Mouse (Mus musculus): ENCODE measurements around the gene Phxr2. TPM values are rescaled to one million over a fixed set of nuclear protein-coding genes. Genes with fewer than 3 reads are reported as not detected.

Phxr2 gene
- polyA plus RNA-seq, 1 experiment from 2014 or later: not detected

DNA sequence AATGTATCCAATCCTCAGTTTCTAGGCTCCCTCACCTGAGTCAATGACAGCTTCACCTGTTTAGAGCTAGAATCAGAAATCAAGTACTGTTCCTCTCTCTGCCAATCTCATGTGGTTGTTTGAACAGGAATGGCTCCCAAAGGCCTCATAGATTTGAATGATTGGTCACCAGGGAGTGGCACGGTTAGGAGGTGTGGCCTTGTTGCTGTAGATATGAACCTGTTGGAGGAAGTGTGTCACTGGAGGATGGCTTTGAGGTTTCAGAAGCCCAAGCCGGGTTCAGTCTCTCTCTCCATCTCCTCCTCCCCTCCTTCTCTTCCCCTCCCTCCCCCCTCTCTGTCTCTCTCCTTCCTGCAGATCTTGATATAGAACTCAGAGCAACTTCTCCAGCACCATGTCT is 47.5 kb downstream of the Phxr2 start:
- Histone ChIP-seq H3K36me3 (no peaks in the 10 kb centered on the region), H3K4me3 (no peak overlapping the region), H3K27me3 (ENCODE audit: insufficient read depth, poor library complexity, severe bottlenecking) (no peaks in the 10 kb centered on the region), H3K9me3 (no peaks in the 10 kb centered on the region), H3K27ac (no peak overlapping the region), H3K4me1 (peaks cover 4% of the 10 kb centered on the region; the same call in 1 of the 2 replicates)
- DNase-seq (ENCODE audit: low spot score): peak; percentile 61
- WGBS: 78% methylated on average over 2 of the region's 2 CpGs

DNA sequence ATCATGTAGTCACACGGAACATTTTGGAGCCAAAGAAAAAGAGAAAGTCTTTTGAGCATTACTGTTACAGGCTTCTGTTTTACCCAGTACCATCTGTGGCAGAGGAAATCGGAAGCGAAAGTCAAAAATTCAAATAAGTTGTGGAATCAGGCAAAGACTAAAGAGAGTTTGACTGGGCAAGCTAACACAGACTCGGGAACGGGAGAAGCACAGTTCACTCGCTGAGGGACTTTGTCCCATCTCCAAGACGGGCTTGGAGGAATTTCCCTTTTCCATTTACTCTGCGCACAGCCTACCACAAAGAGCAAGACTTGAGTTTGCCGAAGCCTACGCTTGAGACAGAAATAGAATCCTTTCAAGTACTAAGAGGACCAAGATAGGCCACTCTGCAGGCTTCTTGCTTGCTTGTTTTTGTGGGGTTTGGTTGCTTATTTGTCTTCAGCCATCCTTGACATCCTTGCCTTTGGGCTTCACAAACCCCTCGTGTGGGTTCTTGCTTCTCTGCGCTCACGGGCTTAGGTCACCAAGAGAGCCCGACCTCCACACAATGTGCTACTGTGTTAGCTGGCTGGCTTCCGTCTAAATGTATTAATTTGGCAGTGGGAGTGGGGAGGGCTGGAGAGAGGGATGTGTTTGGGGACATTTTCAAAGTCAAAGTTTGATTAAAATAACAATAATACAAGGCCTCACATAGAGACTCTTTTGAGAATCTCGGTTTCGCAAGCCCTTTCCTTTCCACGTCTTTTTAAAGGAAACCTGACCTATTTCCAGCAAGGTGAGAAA is 49.8 kb downstream of the Phxr2 start:
- Histone ChIP-seq H3K4me3 (no peak overlapping the region; the same call in 1 of the 2 replicates), H3K27me3 (ENCODE audit: insufficient read depth, poor library complexity, severe bottlenecking) (no peaks in the 10 kb centered on the region), H3K9me3 (no peaks in the 10 kb centered on the region), H3K4me1 (no peaks in the 10 kb centered on the region), H3K36me3 (no peaks in the 10 kb centered on the region), H3K27ac (peak overlapping the region; percentile 32; the same call in 1 of the 2 replicates)
- no peak for DNase-seq (ENCODE audit: low spot score)
- 68% methylated on average over 18 of the region's 18 CpGs for WGBS

Other genes starting within 250 kb of the Phxr2 start
- gene Atp2b1, start 211.9 kb downstream of the Phxr2 start, polyA plus RNA-seq (2016; fragmentation: Nextera tagmentation; extraction: Ambion mirVana): 106 and 129 TPM in 2 replicates
- 12.0 and 16.2 TPM in 2 replicates for gene Poc1b, start 19.3 kb downstream of the Phxr2 start, polyA plus RNA-seq (2016; fragmentation: Nextera tagmentation; extraction: Ambion mirVana)
- gene Galnt4, start 18.2 kb downstream of the Phxr2 start, polyA plus RNA-seq (2016; fragmentation: Nextera tagmentation; extraction: Ambion mirVana): 6.6 TPM in 2 replicates
- gene Dusp6, start 136.9 kb upstream of the Phxr2 start, polyA plus RNA-seq (2016; fragmentation: Nextera tagmentation; extraction: Ambion mirVana): 58.5 and 65.3 TPM in 2 replicates

Data from heart, embryonic 10.5 days (tissue).